Mouse (Mus musculus) natural killer cell, adult 2 months (primary cell): ENCODE data around the gene Dxo.
A peak's percentile ranks its signal among the peaks of the same experiment; 100 is the strongest.

Experiments used
- DNase-seq, 2 experiments: peaks; one replicate each; pipeline ENCODE4 v3.0.0; 2022; ENCODE audit warnings: low spot score in 2 of 2

The Dxo gene

DNA sequence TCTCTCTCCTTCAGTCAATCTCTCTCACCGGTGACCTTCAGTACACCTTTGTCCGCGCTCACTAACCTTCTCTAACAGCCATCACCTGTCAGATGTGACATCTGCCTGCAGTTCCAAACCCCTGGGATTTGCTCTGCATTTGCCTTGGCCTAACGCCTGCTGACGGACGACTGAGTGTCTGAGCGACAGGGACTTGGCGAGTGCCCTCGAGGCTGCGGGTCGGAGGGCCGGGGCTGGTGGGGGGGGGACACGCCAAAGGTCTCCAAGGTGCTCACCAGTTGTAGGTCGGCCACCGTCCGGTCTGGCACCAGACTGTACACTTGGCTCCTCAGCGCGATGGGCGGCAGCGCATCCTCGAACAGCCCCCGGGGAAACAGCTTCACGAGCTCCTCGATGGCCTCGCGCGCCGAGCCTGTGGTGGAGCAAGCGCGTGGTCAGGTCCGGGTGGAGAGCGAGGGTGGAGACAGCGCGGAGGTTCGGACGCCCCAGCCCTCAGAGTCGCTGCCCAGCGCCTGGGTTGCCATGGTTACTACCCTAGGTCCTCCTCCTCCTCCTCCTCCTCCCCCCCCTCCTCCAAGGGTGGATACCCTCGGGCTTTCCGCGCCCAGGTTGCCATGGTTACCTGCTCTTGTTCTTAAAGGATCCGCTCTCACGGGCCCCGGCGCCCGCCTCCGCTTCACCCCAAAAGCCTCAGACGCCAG, 514 bp upstream of the Dxo start:
- no peak for DNase-seq

DNA sequence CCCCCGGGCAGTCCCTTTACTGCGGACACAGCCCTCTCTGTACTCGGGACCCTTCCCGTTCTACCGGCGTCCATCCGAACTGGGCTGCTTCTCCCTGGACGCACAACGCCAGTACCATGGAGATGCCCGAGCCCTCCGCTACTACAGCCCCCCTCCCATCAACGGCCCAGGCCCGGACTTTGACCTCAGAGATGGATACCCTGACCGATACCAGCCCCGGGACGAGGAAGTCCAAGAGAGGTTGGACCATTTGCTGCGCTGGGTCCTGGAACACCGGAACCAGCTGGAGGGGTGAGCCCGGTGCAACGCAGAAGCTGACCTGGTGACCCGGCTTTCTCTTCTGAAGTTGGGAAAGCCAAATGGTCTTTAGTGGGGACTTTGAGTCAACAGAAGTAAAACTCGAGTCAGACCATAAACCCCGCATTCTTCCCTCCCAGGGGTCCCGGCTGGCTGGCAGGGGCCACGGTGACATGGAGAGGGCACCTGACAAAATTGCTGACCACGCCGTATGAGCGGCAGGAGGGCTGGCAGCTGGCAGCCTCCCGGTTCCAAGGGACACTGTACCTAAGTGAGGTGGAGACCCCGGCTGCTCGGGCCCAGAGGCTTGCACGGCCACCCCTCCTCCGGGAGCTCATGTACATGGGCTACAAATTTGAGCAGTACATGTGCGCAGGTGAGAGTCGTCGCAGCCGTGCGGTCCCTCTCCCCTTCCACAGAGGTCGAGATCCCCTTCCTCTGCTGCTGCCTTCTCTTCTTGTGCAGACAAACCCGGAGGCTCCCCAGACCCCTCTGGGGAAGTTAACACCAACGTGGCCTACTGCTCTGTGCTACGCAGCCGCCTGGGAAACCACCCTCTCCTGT, 875 bp downstream of the Dxo start:
- DNase-seq, result no peak

DNA sequence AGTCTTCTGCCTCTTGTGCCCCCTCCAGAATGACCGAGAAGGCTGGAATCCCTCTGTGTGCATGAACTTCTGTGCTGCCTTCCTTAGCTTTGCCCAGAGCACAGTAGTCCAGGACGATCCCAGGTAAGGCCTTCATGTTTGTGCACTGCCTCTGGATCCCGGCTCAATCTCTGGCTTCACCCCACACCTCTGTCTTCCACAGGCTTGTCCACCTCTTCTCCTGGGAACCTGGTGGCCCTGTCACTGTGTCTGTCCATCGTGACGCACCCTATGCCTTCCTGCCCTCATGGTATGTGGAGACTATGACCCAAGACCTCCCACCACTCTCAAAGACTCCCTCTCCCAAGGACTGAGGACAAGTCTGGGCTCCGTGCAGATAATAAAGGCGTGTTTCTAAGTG, 2.0 kb downstream of the Dxo start:
- DNase-seq, result no peak

DNA sequence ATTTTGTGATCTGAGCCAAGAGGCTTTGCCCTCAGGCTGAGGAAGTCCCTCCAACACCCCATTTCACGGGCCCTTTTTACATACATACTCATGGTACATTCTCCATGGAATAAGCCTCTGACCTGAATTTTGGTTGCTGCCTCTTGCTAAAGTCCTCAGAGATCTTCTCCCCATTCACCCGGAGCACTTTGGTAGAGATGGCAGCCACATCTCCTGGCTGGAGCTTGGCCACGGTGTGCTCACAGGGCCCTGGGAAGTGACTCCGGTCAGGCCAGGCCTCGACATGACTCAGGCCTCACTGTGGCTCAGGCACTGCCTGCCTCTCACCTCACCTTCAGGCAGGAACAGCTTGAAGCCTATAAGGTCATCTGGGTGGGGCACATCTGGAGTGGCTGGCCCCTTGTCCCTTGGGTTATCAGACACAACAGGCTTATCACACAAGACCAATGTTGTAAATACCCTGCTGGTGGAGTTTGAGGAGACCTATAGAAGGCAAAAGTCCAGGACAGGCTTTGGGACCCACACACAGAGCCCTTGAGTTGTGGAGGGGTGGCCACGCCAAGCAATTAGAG, 4.0 kb downstream of the Dxo start:
- DNase-seq, result no peak

DNA sequence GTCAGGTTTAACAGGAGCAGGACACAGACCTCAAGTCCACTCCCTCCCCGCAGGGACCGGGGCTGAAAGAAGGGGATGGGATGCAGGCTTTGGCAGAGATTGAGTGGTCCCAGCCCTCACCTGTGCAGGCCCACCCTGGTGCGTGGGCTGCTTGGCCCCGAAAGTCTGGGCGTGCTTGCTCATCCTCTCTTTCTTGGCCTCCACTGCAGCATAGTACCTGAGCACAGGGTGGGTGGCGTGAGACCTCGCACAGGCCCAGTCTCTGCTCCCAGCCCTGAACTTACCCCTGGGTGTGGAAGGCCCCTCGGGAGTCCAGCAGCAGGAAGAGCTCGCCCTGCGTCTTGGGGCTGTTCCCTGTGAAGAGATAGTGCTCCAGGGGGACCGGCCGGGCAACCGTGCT, 8.1 kb downstream of the Dxo start:
- DNase-seq, result no peak

DNA sequence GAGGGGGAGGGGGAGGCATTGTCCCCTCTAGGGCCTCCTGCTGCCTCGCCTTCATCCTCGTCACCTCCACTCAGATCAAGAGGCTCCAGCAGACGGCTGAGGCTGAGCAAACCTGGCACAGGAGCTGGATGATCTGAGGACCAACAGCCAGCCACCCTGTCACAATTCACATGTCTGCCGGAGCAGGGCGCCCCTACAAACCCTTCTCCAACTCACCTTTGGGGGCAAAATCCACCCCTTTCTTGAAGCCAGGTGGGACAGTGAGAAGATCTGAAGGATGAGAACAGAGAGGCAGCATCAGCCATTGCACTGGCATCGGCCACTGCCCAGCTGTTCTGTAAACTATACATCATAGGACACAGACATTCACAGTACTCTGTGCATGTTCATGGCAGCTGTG, 10.4 kb downstream of the Dxo start:
- DNase-seq, result no peak

DNA sequence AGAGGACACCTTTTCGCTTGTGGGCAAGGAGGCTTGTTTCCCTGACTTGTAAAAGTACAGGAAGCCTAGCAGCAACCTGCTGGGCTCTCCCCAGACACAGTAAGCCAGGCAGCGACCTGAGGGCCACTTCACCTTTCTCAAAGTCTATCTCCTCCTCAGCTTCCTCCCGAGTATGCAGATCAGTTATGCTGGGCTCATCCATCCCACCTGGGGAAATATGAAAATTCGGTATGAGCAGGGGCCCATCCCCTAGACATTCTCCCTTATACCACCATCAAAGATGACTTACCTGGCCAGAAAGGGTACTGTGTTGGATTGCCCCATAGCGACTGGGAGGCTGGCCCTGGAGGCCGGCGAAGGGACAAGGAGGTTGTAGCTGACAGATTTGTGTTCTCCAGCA, 10.8 kb downstream of the Dxo start:
- DNase-seq, result no peak

DNA sequence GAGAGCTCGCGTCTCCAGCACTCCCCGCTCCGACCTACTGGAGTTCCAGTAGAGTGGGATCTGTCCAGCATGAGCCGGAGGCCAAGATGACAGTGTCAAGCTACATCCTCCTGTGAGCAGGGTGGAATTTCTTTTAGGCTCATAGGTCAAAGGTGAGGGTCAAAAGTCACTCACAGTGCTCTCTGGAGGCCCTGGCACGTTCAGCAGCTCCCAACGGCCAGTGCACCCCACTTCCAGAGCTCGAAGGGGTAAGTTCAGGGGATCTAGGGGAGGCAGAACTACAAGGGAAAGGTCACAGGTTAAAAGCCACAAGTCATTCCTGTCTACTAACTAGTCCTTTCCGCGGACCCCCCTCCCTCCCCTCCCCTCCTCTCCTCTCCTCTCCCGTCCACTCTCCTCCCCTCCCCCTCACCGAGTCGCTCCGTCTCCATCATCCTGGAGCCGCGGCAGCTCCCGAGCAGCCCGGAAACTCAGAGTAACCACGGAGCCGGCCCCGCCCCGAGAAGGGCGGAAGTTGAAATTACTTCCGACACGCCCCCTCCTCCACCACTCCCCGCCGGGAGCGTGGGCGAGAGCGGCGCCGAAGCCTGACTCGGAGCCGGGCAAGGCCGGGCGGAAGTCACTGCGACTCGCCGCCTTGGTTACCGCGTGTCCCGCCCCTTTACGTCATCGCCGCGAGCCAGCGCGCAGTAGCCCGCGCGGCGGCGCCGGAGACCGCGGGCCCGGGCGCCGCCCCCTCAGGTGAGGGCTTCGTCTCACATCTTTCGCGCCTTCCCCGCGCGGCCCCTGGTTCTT, 13.1 kb downstream of the Dxo start, which contains the start of the genes Skiv2l and Nelfe:
TSS of gene Skiv2l (minus strand) at position 489 of the 795 bp plus-strand sequence.
TSS of gene Nelfe (plus strand) at position 670 of the 795 bp plus-strand sequence.
- DNase-seq, result peak; percentile 96 to 98

DNA sequence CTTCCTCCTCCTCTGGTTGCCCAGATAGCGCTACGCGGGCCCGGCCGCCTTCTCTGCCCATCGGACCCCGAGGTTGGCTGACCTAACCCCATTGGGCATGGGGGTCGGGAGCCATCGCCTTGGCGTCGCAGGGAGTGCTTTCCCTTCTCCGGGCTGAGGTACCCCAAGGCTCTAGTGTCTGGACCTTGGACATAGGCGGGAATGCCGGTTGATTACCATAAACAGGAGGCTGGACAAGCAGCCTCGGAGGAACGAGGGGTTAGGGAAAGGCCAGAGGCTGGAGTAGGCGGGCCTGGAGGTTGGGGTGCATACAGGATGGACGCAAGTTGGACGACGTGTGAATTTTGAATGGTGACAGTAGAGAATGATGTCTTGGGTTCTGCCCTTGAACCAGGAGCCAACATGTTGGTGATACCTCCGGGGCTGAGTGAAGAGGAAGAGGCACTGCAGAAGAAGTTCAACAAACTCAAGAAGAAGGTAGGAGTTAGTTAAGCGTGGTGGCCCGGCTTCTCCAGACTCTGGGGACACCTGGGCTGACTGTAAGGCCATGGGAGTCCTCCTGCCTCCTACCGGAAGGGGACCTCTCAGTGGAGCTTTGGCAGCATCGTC, 13.8 kb downstream of the Dxo start:
- no peak for DNase-seq

DNA sequence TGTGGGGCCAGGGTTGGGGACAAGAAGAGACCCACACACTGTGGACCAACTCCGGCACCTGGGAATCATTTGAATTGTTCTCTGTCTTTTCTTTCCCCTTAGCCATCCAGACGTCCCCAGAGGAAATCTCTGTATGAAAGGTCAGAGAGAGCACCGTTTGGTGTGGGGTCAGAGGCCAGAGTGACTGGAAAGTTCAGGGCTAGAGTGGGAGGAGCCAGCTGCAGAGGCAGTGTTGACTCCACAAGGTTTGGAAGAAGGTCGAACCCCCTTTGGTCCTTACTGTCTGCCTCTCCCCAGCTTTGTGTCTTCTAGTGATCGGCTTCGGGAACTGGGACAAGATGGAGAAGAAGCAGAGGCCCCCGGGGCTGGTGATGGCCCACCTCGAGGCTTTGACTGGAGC, 16.7 kb downstream of the Dxo start:
- DNase-seq, result no peak

DNA sequence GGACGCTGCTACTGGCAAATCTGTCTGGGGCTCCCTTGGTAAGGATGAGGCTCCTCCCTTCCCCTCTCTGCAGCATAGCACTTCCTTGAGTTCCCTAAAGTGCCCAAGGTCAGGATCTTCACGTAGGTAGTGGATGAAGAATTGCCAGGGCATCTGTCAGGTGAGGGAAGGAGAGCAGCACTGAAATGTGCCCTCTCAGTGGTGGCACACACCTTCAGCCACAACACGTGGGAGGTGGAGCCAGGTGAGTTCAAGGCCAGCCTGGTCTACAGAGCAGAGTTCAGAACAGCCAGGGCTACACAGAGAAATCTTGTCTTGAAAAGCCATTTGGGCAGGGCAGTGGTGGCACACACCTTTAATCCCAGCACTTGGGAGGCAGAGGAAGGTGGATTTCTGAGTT, 17.9 kb downstream of the Dxo start:
- no peak for DNase-seq

DNA sequence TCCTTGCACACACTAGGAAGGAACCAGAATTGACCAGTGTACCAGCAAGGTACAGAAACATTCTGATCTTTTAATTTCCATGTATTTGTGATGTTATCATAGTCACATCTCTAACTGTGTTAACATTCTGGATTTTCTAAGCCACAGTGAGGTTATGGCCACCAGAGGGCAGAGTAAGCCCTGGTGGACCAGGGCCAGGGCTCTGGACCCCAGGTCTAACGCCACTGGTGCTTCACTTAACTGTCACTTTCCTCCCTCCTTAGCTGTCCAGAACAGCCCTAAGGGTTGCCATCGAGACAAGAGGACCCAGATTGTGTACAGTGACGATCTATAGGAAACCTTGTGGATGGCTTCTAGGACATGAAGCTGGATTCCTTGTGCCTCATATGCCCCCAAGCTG, 19.0 kb downstream of the Dxo start:
- peak; percentile 42 to 59 for DNase-seq

DNA sequence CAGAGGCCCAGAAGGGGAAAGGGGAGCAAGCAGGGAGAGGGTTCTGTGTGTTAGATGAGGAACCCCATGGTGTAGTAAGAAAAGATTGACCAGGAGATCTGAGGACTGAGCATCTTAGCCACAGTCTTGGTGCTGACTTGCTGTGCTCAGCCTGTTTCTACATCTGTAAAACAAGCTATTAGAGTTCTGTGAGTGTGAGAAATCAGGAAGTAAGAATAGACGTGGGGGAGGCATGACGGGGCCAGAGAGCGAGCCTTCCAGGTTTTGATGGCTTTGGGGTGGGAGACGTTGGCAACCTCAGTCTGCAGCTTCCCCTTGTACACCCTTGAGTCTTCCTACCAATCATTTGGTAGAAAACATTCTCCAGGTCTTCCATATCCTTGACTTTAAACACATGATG, 21.9 kb downstream of the Dxo start:
- no peak for DNase-seq

DNA sequence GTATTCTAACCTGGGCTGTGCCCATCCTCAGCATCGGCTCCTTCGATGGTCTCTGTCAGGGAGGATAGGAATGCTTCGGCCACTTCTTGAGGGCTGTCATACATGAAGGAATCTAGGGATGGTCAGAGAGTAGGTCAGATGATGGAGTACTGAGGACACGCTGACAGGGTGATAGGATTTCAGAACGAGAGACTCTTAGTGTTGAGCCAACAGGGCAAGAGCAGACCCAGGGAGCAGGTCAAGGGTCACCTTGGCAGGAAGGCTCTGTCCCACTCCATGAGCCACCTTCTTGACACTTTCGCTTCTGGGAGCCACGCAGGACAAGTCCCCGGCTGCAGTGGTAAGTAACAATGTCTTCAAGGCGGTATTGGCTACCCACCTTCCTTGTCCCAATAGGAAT, 23.7 kb downstream of the Dxo start:
- no peak for DNase-seq

DNA sequence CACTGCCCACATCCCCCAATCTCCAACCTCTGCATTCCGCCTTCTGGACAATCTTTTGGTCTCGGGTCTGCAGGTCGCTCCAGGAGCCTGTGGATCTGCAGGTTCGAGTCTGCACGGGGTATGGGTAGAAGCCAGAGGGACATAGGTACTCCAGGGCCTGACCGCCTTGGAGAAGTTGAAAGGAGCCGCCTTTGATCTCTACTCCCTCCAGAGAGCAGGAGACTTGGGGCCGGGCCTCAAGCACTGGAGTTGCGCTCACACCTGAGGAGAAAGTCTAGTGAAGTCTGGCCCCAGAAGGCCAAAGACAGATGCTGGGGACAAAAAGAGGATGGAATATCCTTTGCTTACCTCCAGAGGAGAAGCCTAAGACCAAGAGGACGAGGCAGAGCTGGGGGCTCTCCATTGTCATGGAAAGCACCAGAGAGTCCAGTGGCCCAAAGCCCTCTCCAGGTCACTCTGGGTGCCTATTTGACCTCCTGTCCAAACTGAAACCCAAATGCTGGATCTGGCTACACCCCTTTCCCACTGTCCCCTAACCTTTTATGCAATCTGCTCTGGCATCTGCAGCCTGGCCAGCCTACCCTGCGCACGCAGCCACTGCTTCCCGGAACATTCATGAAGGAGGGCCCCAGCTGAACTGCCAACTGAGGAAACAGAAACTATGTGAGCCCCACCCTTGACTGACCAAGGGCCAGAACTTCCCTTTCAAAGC, 25.0 kb downstream of the Dxo start:
- no peak for DNase-seq

DNA sequence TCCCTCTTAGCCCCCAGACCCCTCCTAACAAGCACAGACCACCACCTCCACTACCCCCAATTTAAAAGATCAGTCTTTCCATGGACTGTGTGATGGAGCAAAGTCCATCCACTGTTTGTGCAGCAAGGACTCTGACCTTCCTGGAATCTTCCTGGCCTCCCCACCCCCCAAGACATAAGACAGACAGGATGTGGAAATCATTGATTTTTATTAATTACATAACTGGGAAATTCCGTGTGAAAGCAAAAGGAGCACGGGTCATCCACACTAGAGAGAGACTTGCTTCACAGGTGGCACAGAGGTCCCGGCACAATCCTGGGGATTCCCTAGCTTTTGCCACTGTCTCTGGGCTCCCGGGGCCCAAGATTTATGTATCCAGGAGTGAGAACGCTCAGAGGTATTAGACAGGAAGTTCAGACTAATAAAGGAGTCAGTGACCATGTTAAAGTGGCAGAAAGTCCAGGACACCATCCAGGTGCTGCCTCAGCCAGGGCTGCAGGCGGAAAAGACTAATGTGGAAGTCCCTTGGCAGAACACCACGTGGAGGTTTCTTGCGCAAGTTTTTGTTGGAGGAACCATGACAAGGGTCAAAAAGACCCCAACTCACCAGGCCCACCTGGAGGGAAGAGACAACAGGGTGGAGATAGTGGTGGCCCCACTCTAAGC, 25.7 kb downstream of the Dxo start, which contains the start of gene Cfb:
TSS of gene Cfb (minus strand) at position 103 of the 666 bp plus-strand sequence.
- DNase-seq, result no peak

DNA sequence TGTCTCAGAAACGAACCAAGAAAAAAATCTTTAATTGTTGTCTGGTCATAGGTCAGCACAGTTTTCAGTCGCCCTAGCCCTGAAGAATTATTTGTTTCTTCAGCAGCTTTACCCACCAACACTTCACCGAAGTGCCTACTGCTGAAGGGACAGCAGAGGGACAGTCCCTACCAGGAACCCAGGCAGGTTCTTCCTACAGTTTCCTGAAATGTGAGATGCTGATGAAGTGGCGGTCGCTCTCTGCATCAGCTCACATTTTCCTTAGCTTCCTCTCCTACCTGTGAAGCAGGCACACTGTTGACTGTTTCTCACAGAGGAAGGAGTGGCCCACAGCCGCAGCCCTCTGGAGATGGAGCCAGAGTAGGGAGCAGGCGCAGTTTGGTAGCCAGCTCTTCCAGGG, 29.2 kb downstream of the Dxo start:
- no peak for DNase-seq

DNA sequence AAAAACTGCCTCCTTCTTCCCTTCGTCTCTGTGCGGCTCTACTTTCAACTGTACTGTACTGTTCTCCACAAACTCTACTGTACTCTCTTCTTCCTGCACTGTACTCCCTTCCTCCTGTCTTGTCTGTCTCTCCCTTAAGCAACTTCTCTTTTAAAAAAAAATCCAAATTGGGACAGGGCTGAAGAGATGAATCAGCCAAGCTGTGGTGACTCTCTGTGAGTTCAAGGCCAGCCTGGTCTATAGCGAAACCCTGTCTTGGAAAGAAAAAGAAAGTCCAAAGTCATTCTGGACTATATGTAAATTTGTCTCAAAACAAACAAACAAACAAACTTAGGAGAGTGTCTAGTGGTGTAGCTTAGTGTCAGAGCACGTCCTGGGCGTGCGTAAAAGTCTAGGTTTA, 37.5 kb downstream of the Dxo start:
- DNase-seq, result no peak

DNA sequence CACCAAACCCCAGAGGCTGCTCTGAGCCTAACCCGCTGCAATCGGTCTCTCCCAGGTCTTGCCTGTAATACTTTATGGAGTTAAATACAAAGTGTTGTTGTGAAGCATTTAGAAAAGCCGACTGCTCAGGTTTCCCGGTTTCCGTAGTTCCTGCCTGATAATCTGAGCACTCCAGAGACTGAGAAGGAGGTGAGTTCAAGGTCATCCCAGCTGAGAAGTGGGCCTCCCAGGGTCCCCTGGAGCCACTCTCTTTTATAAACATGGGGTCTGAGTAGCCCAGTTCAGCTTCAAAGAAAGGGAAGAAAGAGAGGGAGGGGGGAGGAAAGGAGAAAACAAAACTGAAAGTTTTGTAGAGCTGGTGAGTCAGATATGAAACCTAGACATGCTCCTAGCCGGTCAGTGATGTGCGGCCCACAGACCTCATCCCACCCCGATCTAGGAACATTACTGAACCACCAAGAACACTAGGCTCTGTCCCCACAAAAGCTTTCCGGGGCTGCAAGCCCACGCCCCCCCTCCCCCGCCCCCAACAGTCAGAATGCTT, 42.6 kb downstream of the Dxo start, which contains the start of gene Zbtb12:
TSS of gene Zbtb12 (plus strand) at position 148 of the 544 bp plus-strand sequence.
- no peak for DNase-seq

DNA sequence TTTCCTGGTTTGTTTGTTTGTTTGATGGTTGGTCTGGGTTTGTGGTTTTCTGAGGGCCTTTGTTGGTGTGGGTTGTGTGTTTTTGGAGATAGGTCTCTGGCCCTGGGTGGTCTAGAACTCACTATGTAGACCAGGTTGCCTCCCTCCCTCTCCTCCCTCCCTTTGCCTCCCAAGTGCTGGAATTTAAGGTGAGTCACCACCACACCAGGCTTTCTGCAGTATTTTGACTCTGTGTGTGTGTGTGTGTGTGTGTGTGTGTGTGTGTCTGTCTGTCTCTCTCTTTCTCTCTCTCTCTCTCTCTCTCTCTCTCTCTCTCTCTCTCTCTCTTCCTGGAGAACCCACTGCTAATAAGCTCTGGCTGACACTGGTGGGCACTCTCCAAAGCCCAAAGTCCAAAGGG, 44.3 kb downstream of the Dxo start:
- no peak for DNase-seq
